In the genomic region with DNA sequence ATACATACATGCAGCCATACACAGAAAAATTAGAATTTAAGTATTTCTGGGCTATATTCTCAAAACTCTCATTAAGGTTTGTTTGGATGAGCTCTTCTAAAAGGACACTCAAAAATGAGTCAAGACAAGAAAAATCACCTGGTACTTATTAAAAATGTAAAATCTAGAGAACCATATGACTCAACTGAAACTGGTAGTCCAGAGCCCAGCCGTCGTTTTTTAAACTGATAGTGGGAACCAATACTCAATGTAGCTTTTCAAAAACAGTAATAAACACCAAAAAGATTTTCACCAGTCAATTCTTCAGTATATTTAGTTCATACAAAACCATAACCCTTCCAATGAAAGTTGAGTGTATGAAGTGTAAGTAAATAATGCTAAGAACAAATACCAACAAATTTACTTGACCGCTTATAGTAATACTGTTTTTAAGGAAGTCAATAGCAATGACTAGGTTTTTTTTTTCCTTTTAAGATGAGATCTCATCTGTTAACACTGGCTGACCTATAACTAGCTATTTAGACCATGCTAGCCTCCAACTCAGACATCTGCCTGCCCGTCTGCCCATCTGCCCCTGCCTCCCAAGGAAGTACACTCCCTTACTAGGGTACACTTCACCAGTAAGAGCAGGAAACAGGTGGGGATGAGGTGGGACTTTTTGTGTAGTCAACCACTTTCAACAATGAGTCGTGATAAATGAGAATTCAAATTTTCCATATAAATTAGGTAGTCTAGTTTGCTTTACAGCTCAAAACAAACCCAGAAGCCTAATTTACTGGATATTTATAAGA, we compare ENCODE assay signal across 9 mouse cellular contexts. TPM values are rescaled to one million over a fixed set of nuclear protein-coding genes. Genes with fewer than 3 reads are reported as not detected.
DNase-seq lines count a peak whose midpoint lies in the region; ATAC-seq and TF ChIP-seq lines count a peak whose summit lies in the region.
"Had no signal": no experiment of that assay in that cellular context is flagged by ENCODE, and none has a peak within 500 bp of the region (broad histone marks: within the 10 kb centered on the region; RNA-seq: fewer than 3 reads in every experiment).

No protein-coding gene starts in this region.

- no peak overlapping the region for H3K27ac ChIP-seq in kidney, postnatal 0 days
- H3K27ac ChIP-seq in embryonic facial prominence, embryonic 13.5 days: no peak overlapping the region
- H3K27ac ChIP-seq in midbrain, embryonic 16.5 days (ENCODE audit: low read length): no peak overlapping the region

- H3K27me3 ChIP-seq in kidney, postnatal 0 days (ENCODE audit: insufficient read depth, low read length): no peaks in the 10 kb centered on the region
- no peaks in the 10 kb centered on the region for H3K27me3 ChIP-seq in embryonic facial prominence, embryonic 13.5 days
- H3K27me3 ChIP-seq in midbrain, embryonic 16.5 days (ENCODE audit: control insufficient read depth, insufficient read depth, low read depth, low read length): no peaks in the 10 kb centered on the region

- WGBS in kidney, postnatal 0 days: 56% methylated on average over 5 of the region's 5 CpGs
- 65% methylated on average over 5 of the region's 5 CpGs for WGBS in embryonic facial prominence, embryonic 13.5 days
- 75% methylated on average over 5 of the region's 5 CpGs for WGBS in midbrain, embryonic 16.5 days

- H3K36me3 ChIP-seq in kidney, postnatal 0 days (ENCODE audit: insufficient read depth, low read length): no peaks in the 10 kb centered on the region
- peaks cover 29% of the 10 kb centered on the region for H3K36me3 ChIP-seq in embryonic facial prominence, embryonic 13.5 days
- H3K36me3 ChIP-seq in midbrain, embryonic 16.5 days (ENCODE audit: control insufficient read depth, insufficient read depth, low read length): 0 out of 2 replicates have a peak, but pooled peaks cover 4% of the 10 kb centered on the region

- TF ChIP-seq CTCF in kidney, postnatal 0 days (IDR thresholded peaks at IDR 0.05; ENCODE audit: low read depth): no peak

- ATAC-seq in kidney, postnatal 0 days (replicated peaks; ENCODE audit: low FRiP score, low read depth): no peak
- no peak for ATAC-seq in embryonic facial prominence, embryonic 13.5 days (ENCODE audit: insufficient number of reproducible peaks, insufficient read depth, low FRiP score, low TSS enrichment, low read depth)
- ATAC-seq in midbrain, embryonic 16.5 days: no peak

- no peak overlapping the region for H3K9ac ChIP-seq in kidney, postnatal 0 days (ENCODE audit: low read depth, low read length)
- no peak overlapping the region for H3K9ac ChIP-seq in embryonic facial prominence, embryonic 13.5 days
- H3K9ac ChIP-seq in midbrain, embryonic 16.5 days (ENCODE audit: low read depth, low read length): no peak overlapping the region

- no peak overlapping the region for H3K4me3 ChIP-seq in kidney, postnatal 0 days (replicated peaks; ENCODE audit: low read depth, low read length)
- H3K4me3 ChIP-seq in embryonic facial prominence, embryonic 13.5 days: no peak overlapping the region; the same call in 1 of the 2 replicates
- H3K4me3 ChIP-seq in midbrain, embryonic 16.5 days (ENCODE audit: low read depth, low read length): no peak overlapping the region

- H3K4me2 ChIP-seq in kidney, postnatal 0 days (ENCODE audit: low read length): peak overlapping the region; percentile 67
- H3K4me2 ChIP-seq in embryonic facial prominence, embryonic 13.5 days: peak overlapping the region; percentile 68
- peak overlapping the region; percentile 32 for H3K4me2 ChIP-seq in midbrain, embryonic 16.5 days (ENCODE audit: low read length)

- DNase-seq in kidney, postnatal 0 days (ENCODE audit: low spot score): no peak
- no peak for DNase-seq in kidney, adult 11 months
- DNase-seq in induced T-regulatory cell, adult 2 months (ENCODE audit: low read depth): peak; percentile 61
- DNase-seq in right cerebral cortex, adult 2 months (ENCODE audit: low spot score in 2 of 2): no peak
- DNase-seq in cerebellum, adult 9-10 months: no peak
- no peak for DNase-seq in ovary, adult 18-20 months (ENCODE audit: low spot score)
- DNase-seq: kidney, adult 18-20 months had no signal

- peaks cover 20% of the 10 kb centered on the region for H3K4me1 ChIP-seq in kidney, postnatal 0 days (replicated peaks; ENCODE audit: insufficient read depth, low read length)
- H3K4me1 ChIP-seq in embryonic facial prominence, embryonic 13.5 days: peaks cover 23% of the 10 kb centered on the region
- H3K4me1 ChIP-seq in midbrain, embryonic 16.5 days (ENCODE audit: control insufficient read depth, insufficient read depth, low read length): peaks cover 40% of the 10 kb centered on the region

- H3K9me3 ChIP-seq in kidney, postnatal 0 days (replicated peaks; ENCODE audit: low read length): no peaks in the 10 kb centered on the region
- H3K9me3 ChIP-seq in embryonic facial prominence, embryonic 13.5 days: no peaks in the 10 kb centered on the region
- no peaks in the 10 kb centered on the region for H3K9me3 ChIP-seq in midbrain, embryonic 16.5 days (replicated peaks; ENCODE audit: control insufficient read depth, low read length, poor library complexity, severe bottlenecking)

RNA-seq across cellular contexts. Expression of a gene that starts 3.5 kb away (rescaled TPM):
- 367 and 400 TPM in 2 replicates for polyA plus RNA-seq in kidney, postnatal 0 days (2015; fragmentation: Nextera tagmentation; extraction: Ambion mirVana)
- 755 and 841 TPM in 2 replicates for polyA plus RNA-seq in embryonic facial prominence, embryonic 13.5 days (2015; fragmentation: Nextera tagmentation; extraction: Ambion mirVana)
- 449 and 518 TPM in 2 replicates for polyA plus RNA-seq in midbrain, embryonic 16.5 days (2015; fragmentation: Nextera tagmentation; extraction: Ambion mirVana)

RNA-seq across cellular contexts. Expression of a gene that starts 10.1 kb away (rescaled TPM):
- polyA plus RNA-seq in kidney, postnatal 0 days (2015; fragmentation: Nextera tagmentation; extraction: Ambion mirVana): 51.1 and 51.2 TPM in 2 replicates
- polyA plus RNA-seq in embryonic facial prominence, embryonic 13.5 days (2015; fragmentation: Nextera tagmentation; extraction: Ambion mirVana): 71.6 and 81.6 TPM in 2 replicates
- polyA plus RNA-seq in midbrain, embryonic 16.5 days (2015; fragmentation: Nextera tagmentation; extraction: Ambion mirVana): 45.9 and 46.5 TPM in 2 replicates

RNA-seq across cellular contexts. Expression of a gene that starts 58.1 kb away (rescaled TPM):
- not detected in 2 replicates for polyA plus RNA-seq in kidney, postnatal 0 days (2015; fragmentation: Nextera tagmentation; extraction: Ambion mirVana)
- not detected in 2 replicates for polyA plus RNA-seq in embryonic facial prominence, embryonic 13.5 days (2015; fragmentation: Nextera tagmentation; extraction: Ambion mirVana)
- not detected in 2 replicates for polyA plus RNA-seq in midbrain, embryonic 16.5 days (2015; fragmentation: Nextera tagmentation; extraction: Ambion mirVana)
